ENCODE assay signal across 19 mouse cellular contexts in genomic region chr5:147907144-147907543, GRCm38 (mm10). TPM values are rescaled to one million over a fixed set of nuclear protein-coding genes. Genes with fewer than 3 reads are reported as not detected.
DNase-seq lines count a peak whose midpoint lies in the region; ATAC-seq and TF ChIP-seq lines count a peak whose summit lies in the region.
"Had no signal": no experiment of that assay in that cellular context is flagged by ENCODE, and none has a peak within 500 bp of the region (broad histone marks: within the 10 kb centered on the region; RNA-seq: fewer than 3 reads in every experiment).

No protein-coding gene starts in this region.

- H3K9ac ChIP-seq in intestine, postnatal 0 days (ENCODE audit: low read depth, low read length), result no peak overlapping the region
- no peak overlapping the region for H3K9ac ChIP-seq in intestine, embryonic 16.5 days (ENCODE audit: low read depth, low read length)
- H3K9ac ChIP-seq in lung, embryonic 14.5 days, result no peak overlapping the region
- H3K9ac ChIP-seq: embryonic facial prominence, embryonic 15.5 days; heart, embryonic 15.5 days; hindbrain, embryonic 12.5 days had no signal

- no peak overlapping the region; the same call in 1 of the 2 replicates for H3K4me2 ChIP-seq in intestine, postnatal 0 days (replicated peaks; ENCODE audit: low read depth)
- H3K4me2 ChIP-seq in intestine, embryonic 16.5 days (ENCODE audit: low read depth, low read length), result no peak overlapping the region
- H3K4me2 ChIP-seq in lung, embryonic 14.5 days, result no peak overlapping the region
- H3K4me2 ChIP-seq: embryonic facial prominence, embryonic 15.5 days; heart, embryonic 15.5 days; hindbrain, embryonic 12.5 days had no signal

- no peaks in the 10 kb centered on the region for H3K36me3 ChIP-seq in intestine, postnatal 0 days (ENCODE audit: control insufficient read depth, insufficient read depth)
- H3K36me3 ChIP-seq in intestine, embryonic 16.5 days (ENCODE audit: control insufficient read depth, insufficient read depth, low read length), result no peaks in the 10 kb centered on the region
- no peaks in the 10 kb centered on the region for H3K36me3 ChIP-seq in lung, embryonic 14.5 days (ENCODE audit: insufficient read depth)
- H3K36me3 ChIP-seq in E14TG2a.4 (ENCODE audit: insufficient read depth, low read length), result no peaks in the 10 kb centered on the region
- no peaks in the 10 kb centered on the region for H3K36me3 ChIP-seq in embryonic facial prominence, embryonic 10.5 days (replicated peaks)
- H3K36me3 ChIP-seq: embryonic facial prominence, embryonic 15.5 days; heart, embryonic 15.5 days; hindbrain, embryonic 12.5 days had no signal

- H3K4me1 ChIP-seq in intestine, postnatal 0 days (replicated peaks; ENCODE audit: control insufficient read depth, insufficient read depth, low read length), result no peaks in the 10 kb centered on the region
- H3K4me1 ChIP-seq in intestine, embryonic 16.5 days (ENCODE audit: control insufficient read depth, insufficient read depth, low read length), result no peaks in the 10 kb centered on the region
- no peaks in the 10 kb centered on the region for H3K4me1 ChIP-seq in lung, embryonic 14.5 days (ENCODE audit: insufficient read depth)
- H3K4me1 ChIP-seq in E14TG2a.4 (replicated peaks; ENCODE audit: low read depth, low read length), result peaks cover 17% of the 10 kb centered on the region
- no peaks in the 10 kb centered on the region for H3K4me1 ChIP-seq in embryonic facial prominence, embryonic 10.5 days
- H3K4me1 ChIP-seq: embryonic facial prominence, embryonic 15.5 days; heart, embryonic 15.5 days; hindbrain, embryonic 12.5 days had no signal

- peak; percentile 56 for TF ChIP-seq CTCF in intestine, postnatal 0 days (IDR thresholded peaks at IDR 0.05; ENCODE audit: low read depth)
- TF ChIP-seq CTCF in lung, embryonic 14.5 days (IDR thresholded peaks at IDR 0.05; ENCODE audit: low read depth), result peak; percentile 28
- TF ChIP-seq CTCF in E14TG2a.4 (conservative IDR thresholded peaks at IDR 0.05; ENCODE audit: low read length), result peak; percentile 71
- peak; percentile 34; the same call in 1 of the 2 replicates for TF ChIP-seq CTCF in brain, embryonic 14.5 days (IDR thresholded peaks at IDR 0.05; ENCODE audit: borderline replicate concordance, extremely low read depth, insufficient read depth, insufficient read length)

- no peak for ATAC-seq in intestine, postnatal 0 days
- no peak for ATAC-seq in intestine, embryonic 16.5 days
- no peak for ATAC-seq in lung, embryonic 14.5 days (ENCODE audit: insufficient read depth)
- ATAC-seq: forebrain, embryonic 14.5 days; midbrain, embryonic 16.5 days had no signal

- H3K27ac ChIP-seq in intestine, postnatal 0 days (ENCODE audit: low read depth, low read length), result no peak overlapping the region; the same call in 1 of the 2 replicates
- no peak overlapping the region for H3K27ac ChIP-seq in intestine, embryonic 16.5 days (ENCODE audit: low read length)
- H3K27ac ChIP-seq in lung, embryonic 14.5 days (ENCODE audit: low read depth), result no peak overlapping the region
- H3K27ac ChIP-seq in embryonic facial prominence, embryonic 10.5 days (replicated peaks), result no peak overlapping the region
- H3K27ac ChIP-seq: embryonic facial prominence, embryonic 15.5 days; heart, embryonic 15.5 days; hindbrain, embryonic 12.5 days had no signal

- no peak overlapping the region for H3K4me3 ChIP-seq in intestine, postnatal 0 days (ENCODE audit: low read depth, low read length)
- no peak overlapping the region for H3K4me3 ChIP-seq in intestine, embryonic 16.5 days (ENCODE audit: low read length)
- H3K4me3 ChIP-seq in lung, embryonic 14.5 days (ENCODE audit: low read depth, low read length), result no peak overlapping the region
- H3K4me3 ChIP-seq in E14TG2a.4 (replicated peaks; ENCODE audit: low read length), result no peak overlapping the region
- no peak overlapping the region for H3K4me3 ChIP-seq in embryonic facial prominence, embryonic 10.5 days
- H3K4me3 ChIP-seq: embryonic facial prominence, embryonic 15.5 days; heart, embryonic 15.5 days; hindbrain, embryonic 12.5 days had no signal

- no peak for TF ChIP-seq POLR2A in brain, embryonic 14.5 days (IDR thresholded peaks at IDR 0.05; ENCODE audit: borderline replicate concordance, extremely low read depth, insufficient read depth, insufficient read length, poor library complexity, severe bottlenecking)

- WGBS in intestine, postnatal 0 days, result 53% methylated on average over 11 of the region's 11 CpGs
- 46% methylated on average over 10 of the region's 11 CpGs for WGBS in intestine, embryonic 16.5 days
- WGBS in lung, embryonic 14.5 days, result 48% methylated on average over 11 of the region's 11 CpGs
- WGBS in embryonic facial prominence, embryonic 10.5 days, result 56% methylated on average over 11 of the region's 11 CpGs

- no peaks in the 10 kb centered on the region for H3K27me3 ChIP-seq in intestine, postnatal 0 days (replicated peaks; ENCODE audit: control insufficient read depth, insufficient read depth, low read length)
- no peaks in the 10 kb centered on the region for H3K27me3 ChIP-seq in intestine, embryonic 16.5 days (replicated peaks; ENCODE audit: control insufficient read depth, insufficient read depth, low read length)
- no peaks in the 10 kb centered on the region for H3K27me3 ChIP-seq in lung, embryonic 14.5 days (ENCODE audit: insufficient read depth, low read length)
- no peaks in the 10 kb centered on the region for H3K27me3 ChIP-seq in E14TG2a.4 (ENCODE audit: insufficient read depth, low read length)
- no peaks in the 10 kb centered on the region for H3K27me3 ChIP-seq in embryonic facial prominence, embryonic 10.5 days (replicated peaks; ENCODE audit: low read depth, poor library complexity, severe bottlenecking)
- H3K27me3 ChIP-seq: embryonic facial prominence, embryonic 15.5 days; heart, embryonic 15.5 days; hindbrain, embryonic 12.5 days had no signal

- DNase-seq in lung, embryonic 14.5 days, result no peak
- no peak for DNase-seq in lung, postnatal 14 days
- DNase-seq in brain, embryonic 14.5 days (ENCODE audit: low read depth), result no peak
- no peak for DNase-seq in embryonic facial prominence, embryonic 10.5 days (ENCODE audit: low spot score)
- DNase-seq in embryo, embryonic 9.5 days (ENCODE audit: extremely low spot score), result no peak
- DNase-seq: B cell, adult 2 months; cerebellum, adult 18-20 months; heart, adult 11 months; kidney, postnatal 25 days; left cerebral cortex, postnatal 4 days; right cerebral cortex, postnatal 14 days had no signal

- H3K9me3 ChIP-seq in intestine, postnatal 0 days (ENCODE audit: control insufficient read depth), result no peaks in the 10 kb centered on the region
- no peaks in the 10 kb centered on the region for H3K9me3 ChIP-seq in intestine, embryonic 16.5 days (ENCODE audit: control insufficient read depth, low read length)
- H3K9me3 ChIP-seq in lung, embryonic 14.5 days (ENCODE audit: low read depth, low read length), result no peaks in the 10 kb centered on the region
- peaks cover 23% of the 10 kb centered on the region for H3K9me3 ChIP-seq in E14TG2a.4 (ENCODE audit: low read length)
- 0 out of 2 replicates have a peak, but pooled peaks cover 4% of the 10 kb centered on the region for H3K9me3 ChIP-seq in embryonic facial prominence, embryonic 10.5 days
- H3K9me3 ChIP-seq: embryonic facial prominence, embryonic 15.5 days; heart, embryonic 15.5 days; hindbrain, embryonic 12.5 days had no signal

RNA-seq across cellular contexts. Expression of gene Slc46a3, which starts 12.5 kb away (rescaled TPM):
- polyA plus RNA-seq in intestine, postnatal 0 days (2015; fragmentation: Nextera tagmentation; extraction: Ambion mirVana), result 263 and 296 TPM in 2 replicates
- polyA plus RNA-seq in intestine, embryonic 16.5 days (2015; fragmentation: Nextera tagmentation; extraction: Ambion mirVana), result 21.4 and 39.8 TPM in 2 replicates
- polyA plus RNA-seq in lung, embryonic 14.5 days (2014; fragmentation: Nextera tagmentation; extraction: Ambion mirVana), result 3.3 and 4.3 TPM in 2 replicates
- polyA plus RNA-seq in brain, embryonic 14.5 days (2012; rRNA removed), result 4.5 and 6.5 TPM in 2 replicates
- 2.5 TPM in 2 replicates for polyA plus RNA-seq in embryonic facial prominence, embryonic 10.5 days (2016; fragmentation: Nextera tagmentation; extraction: Ambion mirVana)

RNA-seq across cellular contexts. Expression of gene Pomp, which starts 46.9 kb away (rescaled TPM):
- 492 and 500 TPM in 2 replicates for polyA plus RNA-seq in intestine, postnatal 0 days (2015; fragmentation: Nextera tagmentation; extraction: Ambion mirVana)
- 394 and 410 TPM in 2 replicates for polyA plus RNA-seq in intestine, embryonic 16.5 days (2015; fragmentation: Nextera tagmentation; extraction: Ambion mirVana)
- polyA plus RNA-seq in lung, embryonic 14.5 days (2014; fragmentation: Nextera tagmentation; extraction: Ambion mirVana), result 506 and 511 TPM in 2 replicates
- polyA plus RNA-seq in brain, embryonic 14.5 days (2012; rRNA removed), result 227 and 275 TPM in 2 replicates
- polyA plus RNA-seq in embryonic facial prominence, embryonic 10.5 days (2016; fragmentation: Nextera tagmentation; extraction: Ambion mirVana), result 513 and 534 TPM in 2 replicates

RNA-seq across cellular contexts. Expression of gene Mtus2, which starts 50.0 kb away (rescaled TPM):
- 14.0 and 15.8 TPM in 2 replicates for polyA plus RNA-seq in intestine, postnatal 0 days (2015; fragmentation: Nextera tagmentation; extraction: Ambion mirVana)
- 20.4 and 21.6 TPM in 2 replicates for polyA plus RNA-seq in intestine, embryonic 16.5 days (2015; fragmentation: Nextera tagmentation; extraction: Ambion mirVana)
- polyA plus RNA-seq in lung, embryonic 14.5 days (2014; fragmentation: Nextera tagmentation; extraction: Ambion mirVana), result 5.5 and 5.7 TPM in 2 replicates
- polyA plus RNA-seq in brain, embryonic 14.5 days (2012; rRNA removed), result 13.2 and 28.8 TPM in 2 replicates
- polyA plus RNA-seq in embryonic facial prominence, embryonic 10.5 days (2016; fragmentation: Nextera tagmentation; extraction: Ambion mirVana), result 5.5 and 5.7 TPM in 2 replicates
